Mouse (Mus musculus): ENCODE measurements around the gene Ddx4.
"Not testable (repeated sequence)": the region's sequence is repeated elsewhere in the genome, so short reads cannot be mapped to it uniquely, and the experiment has no call there.

DNA sequence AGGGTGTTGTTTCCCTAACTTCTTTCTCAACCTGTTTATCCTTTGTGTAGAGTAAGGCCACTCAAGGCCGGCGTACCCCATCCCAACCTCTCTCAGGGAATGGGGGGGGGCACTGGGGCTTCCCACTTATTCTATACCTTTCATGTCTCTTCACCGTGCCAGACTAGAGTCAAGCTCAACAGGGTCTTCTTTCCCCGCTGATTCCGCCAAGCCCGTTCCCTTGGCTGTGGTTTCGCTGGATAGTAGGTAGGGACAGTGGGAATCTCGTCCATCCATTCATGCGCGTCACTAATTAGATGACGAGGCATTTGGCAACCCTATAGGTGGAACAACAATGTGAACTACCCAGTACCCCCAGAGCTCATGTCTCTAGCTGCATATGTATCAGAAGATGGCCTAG is 74.2 kb downstream of the Ddx4 start:
- TF ChIP-seq GATA1, TAL1 (IDR thresholded peaks at IDR 0.05; ENCODE audit: low read length): not testable (repeated sequence)
